Mouse (Mus musculus): ENCODE results near the gene Samd14. TPM values are rescaled to one million over a fixed set of nuclear protein-coding genes. Genes with fewer than 3 reads are reported as not detected.
A peak's percentile ranks its signal among the peaks of the same experiment; 100 is the strongest.

Samd14 gene
- polyA plus RNA-seq, 1 experiment from 2014 or later = 36.7 TPM

DNA sequence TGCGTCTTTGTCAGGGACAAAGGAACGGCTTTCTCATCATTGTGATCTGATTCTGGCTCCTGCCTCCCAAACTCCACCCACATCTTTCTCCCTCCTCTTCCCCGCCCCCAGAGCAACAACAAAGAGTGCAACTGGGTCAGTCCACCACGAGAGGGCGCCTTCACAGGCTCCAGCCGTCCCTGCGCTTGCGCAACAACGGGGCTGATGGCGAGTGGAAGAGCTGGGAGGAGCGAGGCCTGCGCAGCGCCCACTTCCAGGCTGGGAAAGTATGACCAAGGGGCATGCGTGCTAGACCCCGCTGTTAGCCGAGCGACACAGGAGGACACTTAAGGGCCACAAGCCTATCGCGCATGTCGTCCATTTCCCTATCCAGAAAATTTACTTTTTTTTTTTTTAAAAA is 30.7 kb upstream of the Samd14 start:
- Histone ChIP-seq H3K9me3 (no peaks in the 10 kb centered on the region), H3K4me3 (peak overlapping the region; percentile 42), H3K4me1 (peaks cover 21% of the 10 kb centered on the region), H3K27me3 (ENCODE audit: poor library complexity, severe bottlenecking) (no peaks in the 10 kb centered on the region), H3K36me3 (replicated peaks) (no peaks in the 10 kb centered on the region), H3K27ac (peak overlapping the region; percentile 88)
- under 1% methylated on average over 20 of the region's 20 CpGs for WGBS
- DNase-seq (ENCODE audit: extremely low spot score, low spot score) = peak; percentile 97

DNA sequence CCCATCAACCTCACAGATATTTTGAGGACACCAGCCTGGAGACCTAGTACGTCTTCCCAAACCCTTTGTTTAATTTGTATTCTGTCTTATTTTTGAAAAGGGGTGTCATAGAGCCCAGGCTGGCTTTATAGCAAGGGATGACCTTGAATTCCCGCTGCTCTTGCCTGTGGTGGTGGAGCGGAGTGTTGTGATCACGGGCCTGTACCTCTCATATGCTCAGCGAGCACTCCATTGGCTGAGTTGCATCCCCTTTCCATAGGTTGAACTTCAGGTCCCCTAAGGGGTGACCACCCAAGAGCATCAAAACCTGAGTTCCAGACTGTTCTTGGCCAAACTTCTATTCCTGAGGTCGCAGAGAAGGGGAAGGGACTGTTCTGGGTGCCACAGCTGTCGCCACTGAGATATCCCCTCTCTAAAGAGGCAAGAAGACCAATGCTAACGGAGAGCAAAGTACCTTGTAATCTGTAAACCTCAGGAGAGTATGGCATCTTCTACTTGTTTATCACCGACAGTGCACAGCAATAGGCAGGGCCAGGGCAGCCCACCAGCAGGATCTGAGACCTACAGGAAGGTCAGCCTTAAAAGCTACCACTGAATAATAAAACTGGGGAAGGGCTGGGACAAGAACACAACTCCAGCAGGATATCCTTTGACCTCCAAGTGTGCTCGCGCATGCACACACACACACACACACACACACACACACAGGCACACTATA is 30.1 kb upstream of the Samd14 start:
- WGBS = 80% methylated on average over 11 of the region's 11 CpGs

DNA sequence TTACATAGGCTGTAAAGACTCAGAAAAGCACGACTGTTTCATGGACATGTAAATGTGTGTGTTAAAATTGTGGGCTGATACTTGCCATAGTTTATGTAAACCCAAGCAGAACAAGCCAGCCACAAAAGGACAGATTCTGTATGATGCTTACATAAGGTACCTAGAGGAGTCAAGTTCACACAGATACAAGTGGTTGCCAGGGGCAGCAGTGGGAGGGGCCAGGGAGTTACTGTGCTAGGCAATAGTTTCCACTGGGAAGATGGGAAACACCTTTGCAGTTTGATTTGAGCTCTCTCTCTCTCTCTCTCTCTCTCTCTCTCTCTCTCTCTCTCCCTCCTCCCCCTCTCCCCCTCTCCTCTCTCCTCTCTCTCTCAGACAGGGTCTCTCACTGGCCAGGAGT is 24.5 kb upstream of the Samd14 start:
- Histone ChIP-seq H3K27me3 (ENCODE audit: poor library complexity, severe bottlenecking) (no peaks in the 10 kb centered on the region), H3K9me3 (no peaks in the 10 kb centered on the region), H3K4me3 (no peak overlapping the region), H3K4me1 (peaks cover 47% of the 10 kb centered on the region), H3K36me3 (replicated peaks) (no peaks in the 10 kb centered on the region), H3K27ac (peak overlapping the region; percentile 67)
- DNase-seq (ENCODE audit: extremely low spot score, low spot score) = no peak
- 58% methylated on average over 1 of the region's 1 CpGs for WGBS

More for the DNA sequence above, 30.1 kb upstream of the Samd14 start:
- Histone ChIP-seq H3K27me3 (ENCODE audit: poor library complexity, severe bottlenecking) (no peaks in the 10 kb centered on the region), H3K4me1 (peaks cover 21% of the 10 kb centered on the region), H3K36me3 (replicated peaks) (no peaks in the 10 kb centered on the region), H3K4me3 (peak overlapping the region; percentile 42), H3K27ac (peak overlapping the region; percentile 88), H3K9me3 (no peaks in the 10 kb centered on the region)
- DNase-seq (ENCODE audit: extremely low spot score, low spot score) = no peak

DNA sequence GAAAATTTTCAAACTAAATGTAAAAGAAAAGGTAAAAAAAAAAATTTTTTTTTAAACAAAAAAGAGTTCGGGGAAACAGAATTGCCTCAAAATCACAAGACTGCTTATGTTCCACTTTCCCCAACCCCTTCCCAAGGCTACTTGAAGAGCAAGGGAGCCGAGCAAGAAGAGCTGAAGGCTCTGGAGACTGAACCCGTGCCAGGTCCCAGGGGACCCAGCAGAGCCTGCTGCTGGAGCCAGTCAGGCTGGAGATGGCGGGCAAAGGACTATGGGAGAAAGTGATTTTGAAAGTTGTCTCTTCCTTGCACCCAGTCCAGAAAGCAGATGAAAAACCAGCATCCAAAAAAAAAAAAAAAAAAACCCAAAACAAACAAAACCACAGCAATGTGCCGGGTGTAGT is 23.9 kb upstream of the Samd14 start:
- H3K36me3 ChIP-seq (replicated peaks) = no peaks in the 10 kb centered on the region
- H3K4me3 ChIP-seq = no peak overlapping the region
- H3K27ac ChIP-seq = no peak overlapping the region
- no peak for DNase-seq (ENCODE audit: extremely low spot score, low spot score)
- H3K9me3 ChIP-seq = no peaks in the 10 kb centered on the region
- WGBS = 85% methylated on average over 5 of the region's 5 CpGs
- no peaks in the 10 kb centered on the region for H3K27me3 ChIP-seq (ENCODE audit: poor library complexity, severe bottlenecking)
- H3K4me1 ChIP-seq = peaks cover 54% of the 10 kb centered on the region

DNA sequence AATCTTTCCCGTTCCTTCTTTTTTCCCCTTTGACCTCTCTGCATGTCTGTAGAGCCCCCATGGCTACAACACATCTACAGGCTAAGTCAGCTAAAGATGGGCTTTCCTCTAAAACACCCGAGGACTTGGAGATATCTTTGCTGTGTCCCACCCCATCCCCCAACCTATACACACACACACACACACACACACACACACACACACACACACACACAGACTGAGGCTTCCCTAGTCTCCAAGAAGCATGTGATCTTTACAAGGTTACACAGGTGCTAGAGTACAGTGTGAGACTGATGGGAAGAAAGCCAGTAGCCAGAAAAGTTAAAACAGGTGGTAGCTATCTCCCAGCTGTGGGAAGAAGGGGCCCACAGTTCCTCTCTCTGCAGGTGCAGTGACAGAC is 23.2 kb upstream of the Samd14 start:
- Histone ChIP-seq H3K27ac (peak overlapping the region; percentile 62; the same call in 1 of the 2 replicates), H3K36me3 (replicated peaks) (no peaks in the 10 kb centered on the region), H3K4me3 (no peak overlapping the region), H3K4me1 (peaks cover 56% of the 10 kb centered on the region), H3K9me3 (no peaks in the 10 kb centered on the region), H3K27me3 (ENCODE audit: poor library complexity, severe bottlenecking) (no peaks in the 10 kb centered on the region)
- WGBS = 74% methylated on average over 2 of the region's 2 CpGs
- no peak for DNase-seq (ENCODE audit: extremely low spot score, low spot score)

DNA sequence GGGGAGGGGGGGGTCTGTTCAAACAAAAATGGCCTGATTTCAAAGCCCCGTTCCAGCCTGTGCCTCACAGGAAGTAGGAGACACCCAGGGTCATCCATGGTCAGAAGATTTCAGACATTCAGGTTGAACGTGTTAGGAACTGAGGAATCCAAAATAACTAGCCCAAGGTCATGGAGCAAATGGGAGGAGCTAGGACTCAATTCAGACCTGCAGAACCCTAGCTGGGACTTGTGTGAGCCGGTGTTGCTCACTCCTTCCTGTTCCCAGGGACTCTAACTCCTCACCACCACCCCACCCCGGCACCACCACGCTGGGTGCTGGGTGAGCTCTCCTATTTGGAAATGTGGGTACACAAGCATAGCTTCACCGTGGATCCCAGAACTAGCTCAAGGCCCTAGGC is 22.3 kb upstream of the Samd14 start:
- peak overlapping the region; percentile 62 for H3K27ac ChIP-seq
- no peaks in the 10 kb centered on the region for H3K9me3 ChIP-seq
- H3K4me1 ChIP-seq = peaks cover 65% of the 10 kb centered on the region
- H3K27me3 ChIP-seq (ENCODE audit: poor library complexity, severe bottlenecking) = no peaks in the 10 kb centered on the region
- H3K36me3 ChIP-seq (replicated peaks) = no peaks in the 10 kb centered on the region
- WGBS = 53% methylated on average over 6 of the region's 6 CpGs
- no peak overlapping the region for H3K4me3 ChIP-seq
- no peak for DNase-seq (ENCODE audit: extremely low spot score, low spot score)

DNA sequence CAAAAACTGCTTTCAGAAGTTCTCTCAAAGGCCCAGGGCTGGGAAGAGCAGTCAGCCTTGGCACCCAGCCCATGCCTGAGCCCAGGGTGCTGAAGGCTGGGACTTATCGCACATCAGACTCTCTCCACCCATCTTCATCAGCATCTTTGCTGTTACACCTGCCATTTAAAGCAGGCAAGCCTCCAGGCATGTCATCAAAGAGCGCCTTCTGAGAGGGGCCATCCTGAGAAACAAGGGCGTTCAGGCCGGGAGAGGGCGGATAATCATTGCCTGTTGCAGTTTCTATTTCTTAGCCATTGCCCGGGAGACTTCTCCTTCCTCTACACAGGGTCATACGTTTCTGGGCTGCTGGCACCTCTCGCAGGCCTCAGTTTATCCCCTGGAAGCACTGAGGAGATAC is 21.8 kb upstream of the Samd14 start:
- Histone ChIP-seq H3K27me3 (ENCODE audit: poor library complexity, severe bottlenecking) (no peaks in the 10 kb centered on the region), H3K4me3 (no peak overlapping the region), H3K4me1 (peaks cover 70% of the 10 kb centered on the region), H3K9me3 (no peaks in the 10 kb centered on the region), H3K36me3 (replicated peaks) (no peaks in the 10 kb centered on the region), H3K27ac (peak overlapping the region; percentile 97)
- DNase-seq (ENCODE audit: extremely low spot score, low spot score) = no peak
- 82% methylated on average over 8 of the region's 8 CpGs for WGBS

DNA sequence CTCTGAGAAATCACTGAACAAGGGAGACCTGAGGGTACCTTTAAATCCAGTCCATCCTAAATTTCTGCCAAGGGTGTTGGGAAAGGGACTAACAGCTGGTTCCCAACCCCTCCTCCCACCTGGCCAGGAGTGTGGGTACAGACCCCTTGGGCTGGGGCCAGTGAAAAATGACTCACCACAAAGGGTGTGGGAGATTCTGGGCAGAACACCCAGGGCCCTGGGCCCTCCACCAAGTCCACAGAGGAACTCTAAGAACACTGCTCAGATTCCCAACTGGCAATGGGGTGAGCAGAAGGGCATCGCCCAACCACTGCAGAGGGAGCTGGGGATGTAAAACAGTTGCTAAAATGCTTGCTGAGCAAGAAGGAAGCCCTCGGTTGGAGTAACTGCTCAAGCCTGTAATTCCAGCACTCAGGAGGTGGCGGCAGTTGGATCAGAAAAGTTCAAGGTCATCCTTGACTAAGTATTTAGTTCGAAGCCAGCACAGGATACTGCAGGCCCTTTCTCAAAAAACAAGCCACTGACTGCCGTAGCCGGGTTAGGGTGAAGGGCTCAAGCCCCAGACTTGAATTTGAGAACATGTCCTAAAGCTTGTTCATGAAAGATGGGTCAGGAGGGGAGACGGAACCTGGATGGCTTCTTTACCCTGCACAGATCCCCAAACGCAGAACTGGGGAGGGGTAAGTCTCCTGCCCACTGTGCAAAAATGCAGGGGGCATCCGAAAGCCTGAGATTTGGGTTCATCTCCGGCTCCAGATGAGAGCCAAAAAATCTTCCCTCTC is 20.7 kb upstream of the Samd14 start:
- Histone ChIP-seq H3K27me3 (ENCODE audit: poor library complexity, severe bottlenecking) (no peaks in the 10 kb centered on the region), H3K4me3 (peak overlapping the region; percentile 96), H3K36me3 (replicated peaks) (0 out of 2 replicates have a peak, but pooled peaks cover 1% of the 10 kb centered on the region), H3K27ac (peak overlapping the region; percentile 97), H3K9me3 (no peaks in the 10 kb centered on the region), H3K4me1 (peaks cover 82% of the 10 kb centered on the region)
- no peak for DNase-seq (ENCODE audit: extremely low spot score, low spot score)
- 22% methylated on average over 10 of the region's 10 CpGs for WGBS

DNA sequence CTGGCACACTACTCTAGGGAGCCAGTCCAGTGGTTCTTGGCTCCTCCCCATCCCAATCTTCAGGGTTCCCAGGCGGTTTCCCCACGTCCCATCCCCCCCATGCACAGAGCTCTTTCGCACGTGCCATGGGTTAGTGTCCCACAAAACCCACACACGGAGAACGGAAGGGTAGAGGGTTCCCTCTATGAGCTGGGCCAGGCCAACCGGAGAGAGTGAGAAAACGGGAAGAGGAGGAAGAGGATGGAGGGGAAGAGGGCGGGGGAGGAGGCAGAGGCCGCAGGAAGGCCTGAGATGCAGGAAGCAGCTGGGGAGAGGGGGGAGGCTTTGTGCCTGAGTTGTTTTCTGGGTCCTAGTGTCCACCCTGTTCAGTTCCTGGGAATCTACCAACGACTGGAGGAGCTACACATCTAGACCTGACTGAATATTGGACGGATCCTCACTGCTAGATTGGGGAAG is 20.1 kb upstream of the Samd14 start:
- no peaks in the 10 kb centered on the region for H3K9me3 ChIP-seq
- peak; percentile 92 for DNase-seq (ENCODE audit: extremely low spot score, low spot score)
- peak overlapping the region; percentile 97 for H3K27ac ChIP-seq
- peaks cover 7% of the 10 kb centered on the region for H3K36me3 ChIP-seq (replicated peaks)
- WGBS = 0% methylated on average over 12 of the region's 12 CpGs
- peak overlapping the region; percentile 96 for H3K4me3 ChIP-seq
- H3K4me1 ChIP-seq = peaks cover 88% of the 10 kb centered on the region
- H3K27me3 ChIP-seq (ENCODE audit: poor library complexity, severe bottlenecking) = no peaks in the 10 kb centered on the region

DNA sequence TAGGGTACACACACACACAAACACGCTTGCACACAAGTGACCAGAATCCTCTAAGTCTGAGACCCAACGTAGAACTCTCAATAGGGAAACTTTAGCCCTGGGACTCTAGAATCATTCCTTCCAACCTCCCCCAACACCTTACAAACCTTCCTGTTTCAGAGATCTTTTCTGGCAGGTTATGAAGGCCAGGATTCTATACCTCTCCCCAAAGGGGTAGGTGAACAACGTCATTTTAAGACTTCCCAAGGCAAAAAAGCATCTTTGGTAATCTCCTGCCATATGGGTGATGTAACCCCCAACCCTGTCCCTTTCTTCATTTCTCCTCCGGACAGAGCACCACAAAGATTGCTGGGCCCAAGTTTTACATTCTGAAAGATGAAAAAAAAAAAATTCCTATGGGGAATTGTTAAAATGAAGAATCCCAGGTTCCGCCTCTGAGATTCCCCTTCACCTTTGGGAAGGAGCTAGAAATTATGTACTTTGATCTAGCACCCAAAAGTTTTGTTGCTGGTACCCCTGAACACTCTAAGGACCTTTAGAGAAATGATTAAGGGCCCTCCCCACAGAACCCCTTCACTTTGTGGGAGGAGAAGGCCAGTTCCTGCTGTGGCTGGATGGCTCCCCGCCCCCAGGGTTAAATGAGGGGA is 19.5 kb upstream of the Samd14 start:
- WGBS = 46% methylated on average over 6 of the region's 6 CpGs
- Histone ChIP-seq H3K27ac (peak overlapping the region; percentile 97), H3K4me3 (peak overlapping the region; percentile 96), H3K4me1 (peaks cover 91% of the 10 kb centered on the region), H3K36me3 (replicated peaks) (peaks cover 14% of the 10 kb centered on the region), H3K27me3 (ENCODE audit: poor library complexity, severe bottlenecking) (no peaks in the 10 kb centered on the region), H3K9me3 (no peaks in the 10 kb centered on the region)
- DNase-seq (ENCODE audit: extremely low spot score, low spot score) = no peak

DNA sequence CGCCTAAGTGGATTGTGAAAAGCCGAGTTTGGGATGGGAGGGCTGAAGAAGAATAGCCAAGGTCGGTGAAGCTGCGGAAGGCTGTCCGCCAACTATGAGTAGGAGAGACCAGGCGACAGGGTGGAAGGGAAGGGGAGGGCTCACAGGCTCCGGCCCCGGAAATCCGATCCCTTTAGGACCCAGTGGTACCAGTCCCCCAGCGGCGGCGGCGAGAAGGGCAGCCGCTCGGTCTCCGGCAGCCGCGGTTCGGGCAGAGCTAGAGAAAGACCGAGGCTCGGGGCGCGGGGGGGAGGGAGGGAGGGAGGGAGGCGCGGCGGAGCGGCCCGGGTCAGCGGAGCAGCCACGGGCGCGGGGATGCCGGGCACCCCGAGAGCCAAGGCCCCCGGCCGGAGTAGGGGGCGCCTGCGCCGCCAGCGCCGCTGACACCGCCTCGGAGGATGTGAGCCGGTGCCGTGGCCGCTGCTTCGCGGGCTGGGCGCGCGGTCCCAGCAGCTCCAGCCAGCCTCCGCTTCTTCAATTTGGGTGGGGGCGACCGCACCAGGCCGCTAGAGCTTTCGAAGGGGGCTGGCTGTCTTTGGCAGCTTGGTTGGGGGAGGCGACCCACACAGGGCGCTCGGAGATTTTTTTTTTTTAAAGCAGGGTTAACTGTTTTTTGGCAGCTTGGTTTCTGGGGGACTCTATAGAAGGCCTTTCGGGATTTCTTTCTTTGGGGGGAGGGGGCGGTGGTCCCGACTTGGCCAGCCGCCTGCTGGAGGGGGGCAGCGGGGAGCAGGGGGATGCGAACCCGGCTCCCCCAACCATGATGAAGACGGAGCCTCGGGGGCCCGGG is 18.7 kb upstream of the Samd14 start, which contains the start of gene Ppp1r9b:
TSS of gene Ppp1r9b (plus strand) at position 287 of the 829 bp plus-strand sequence.
- Histone ChIP-seq H3K27ac (peak within 1 kb of the TSS; percentile 97), H3K4me3 (peak within 1 kb of the TSS; percentile 96), H3K36me3 (replicated peaks) (peaks cover 21% of the 10 kb centered on the region), H3K4me1 (peaks cover 94% of the 10 kb centered on the region), H3K27me3 (ENCODE audit: poor library complexity, severe bottlenecking) (no peaks in the 10 kb centered on the region), H3K9me3 (no peaks in the 10 kb centered on the region)
- under 1% methylated on average over 64 of the region's 69 CpGs for WGBS
- DNase-seq (ENCODE audit: extremely low spot score, low spot score) = peak; percentile 95

Data from forebrain, embryonic 10.5 days (tissue).